Mouse (Mus musculus) liver, embryonic 15.5 days (tissue): Measurements from ENCODE around the gene Slc15a2. TPM values are rescaled to one million over a fixed set of nuclear protein-coding genes. Genes with fewer than 3 reads are reported as not detected.

Source experiments
- ATAC-seq: fragments of 200-750 bp; cut with Nextera tagmentation; 2 replicates; pipeline ENCODE4 v1.8.0; 2017; ENCODE audit warnings: moderate number of reproducible peaks, mild to moderate bottlenecking, moderate library complexity; ENCODE audit not compliant: insufficient read depth
- H3K27ac ChIP-seq: fragments of 300-500 bp; sonication (generic); replicated peaks from 2 replicates; pipeline ENCODE4 v1.5.1; 2015; ENCODE audit warnings: mild to moderate bottlenecking, inconsistent platforms
- H3K27me3 ChIP-seq: fragments of 300-500 bp; sonication (generic); 2 replicates; pipeline ENCODE4 v1.6.1; 2015; ENCODE audit warnings: mild to moderate bottlenecking, inconsistent platforms
- H3K36me3 ChIP-seq: fragments of 300-500 bp; sonication (generic); replicated peaks from 2 replicates; pipeline ENCODE4 v1.6.1; 2015; ENCODE audit warnings: moderate library complexity, mild to moderate bottlenecking, inconsistent platforms
- H3K4me1 ChIP-seq: fragments of 300-500 bp; sonication (generic); replicated peaks from 2 replicates; pipeline ENCODE4 v1.6.1; 2015; ENCODE audit warnings: inconsistent platforms
- H3K4me2 ChIP-seq: fragments of 300-500 bp; sonication (generic); 2 replicates; pipeline ENCODE4 v1.6.1; 2015; ENCODE audit warnings: moderate library complexity, mild to moderate bottlenecking, inconsistent platforms
- H3K4me3 ChIP-seq: fragments of 300-500 bp; sonication (generic); replicated peaks from 2 replicates; pipeline ENCODE4 v1.5.1; 2015; ENCODE audit warnings: mild to moderate bottlenecking, inconsistent platforms
- H3K9ac ChIP-seq: fragments of 300-500 bp; sonication (generic); 2 replicates; pipeline ENCODE4 v1.6.1; 2015; ENCODE audit warnings: moderate library complexity, mild to moderate bottlenecking, inconsistent platforms
- H3K9me3 ChIP-seq: fragments of 300-500 bp; sonication (generic); replicated peaks from 2 replicates; pipeline ENCODE4 v1.6.1; 2016; ENCODE audit warnings: inconsistent platforms
- WGBS: fragments of 180-500 bp; shearing (Covaris S2); methylation state at CpG from one replicate; pipeline ENCODE4 v1.1.7; 2015; ENCODE audit warnings: mixed read lengths; ENCODE audit not compliant: insufficient replicate concordance; 5-methylcytosine and 5-hydroxymethylcytosine counted together
- polyA plus RNA-seq: library from polyadenylated mRNA; unstranded; fragments of >200 nt; fragmentation: Nextera tagmentation; extraction: Ambion mirVana; gene quantifications from 2 replicates; pipeline ENCODE4 v1.2.1, GENCODE M21; 2015

Gene Slc15a2
- polyA plus RNA-seq, 1 experiment from 2014 or later: 1.7 TPM

GRCm38 (mm10) chr16:36720194-36721055 lies 64.3 kb downstream of the Slc15a2 start:
- H3K4me1 ChIP-seq: no peaks in the 10 kb centered on the region
- H3K9ac ChIP-seq: no peak overlapping the region
- H3K9me3 ChIP-seq: no peaks in the 10 kb centered on the region
- no peak overlapping the region for H3K4me2 ChIP-seq
- H3K27ac ChIP-seq: no peak overlapping the region
- WGBS: 17% methylated on average over 13 of the region's 13 CpGs
- ATAC-seq: no peak
- no peaks in the 10 kb centered on the region for H3K36me3 ChIP-seq
- H3K4me3 ChIP-seq: no peak overlapping the region
- H3K27me3 ChIP-seq: peaks cover 11% of the 10 kb centered on the region; the same call in 1 of the 2 replicates

DNA sequence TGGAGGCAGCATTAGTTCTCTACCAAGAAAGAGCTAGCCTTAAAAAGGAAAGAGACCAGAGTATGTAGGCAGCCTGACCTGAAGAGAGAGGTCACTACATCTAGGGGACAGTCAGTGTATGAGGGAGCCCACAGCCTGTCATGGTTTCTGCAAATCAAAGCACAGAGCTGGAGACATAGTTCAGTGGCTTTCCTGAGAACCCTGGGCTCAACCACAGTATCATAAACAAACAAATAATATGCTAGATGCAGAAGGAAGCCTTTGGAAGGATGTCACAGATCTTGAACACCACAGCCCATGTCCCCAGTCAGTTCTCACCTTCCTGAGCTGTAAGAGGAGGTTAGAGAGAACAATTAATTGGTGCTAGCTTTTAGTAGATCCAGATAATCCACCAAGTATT lies 66.1 kb downstream of the Slc15a2 start:
- Histone ChIP-seq H3K27me3 (peaks cover 11% of the 10 kb centered on the region; the same call in 1 of the 2 replicates), H3K4me2 (no peak overlapping the region), H3K9me3 (no peaks in the 10 kb centered on the region), H3K27ac (no peak overlapping the region), H3K4me3 (no peak overlapping the region), H3K36me3 (no peaks in the 10 kb centered on the region), H3K9ac (no peak overlapping the region), H3K4me1 (no peaks in the 10 kb centered on the region)
- ATAC-seq: no peak

GRCm38 (mm10) chr16:36717481-36717880 lies 67.3 kb downstream of the Slc15a2 start:
- Histone ChIP-seq H3K27ac (no peak overlapping the region), H3K27me3 (peaks cover 11% of the 10 kb centered on the region; the same call in 1 of the 2 replicates), H3K4me3 (no peak overlapping the region), H3K9me3 (no peaks in the 10 kb centered on the region), H3K36me3 (no peaks in the 10 kb centered on the region), H3K4me2 (no peak overlapping the region), H3K9ac (no peak overlapping the region), H3K4me1 (no peaks in the 10 kb centered on the region)
- 33% methylated on average over 4 of the region's 4 CpGs for WGBS
- no peak for ATAC-seq

GRCm38 (mm10) chr16:36711760-36712159 lies 73.0 kb downstream of the Slc15a2 start:
- no peaks in the 10 kb centered on the region for H3K4me1 ChIP-seq
- 49% methylated on average over 12 of the region's 12 CpGs for WGBS
- no peak overlapping the region for H3K4me2 ChIP-seq
- H3K9ac ChIP-seq: no peak overlapping the region
- H3K36me3 ChIP-seq: no peaks in the 10 kb centered on the region
- H3K27ac ChIP-seq: no peak overlapping the region
- no peaks in the 10 kb centered on the region for H3K27me3 ChIP-seq
- H3K9me3 ChIP-seq: no peaks in the 10 kb centered on the region
- no peak overlapping the region for H3K4me3 ChIP-seq
- ATAC-seq: no peak

- WGBS: 61% methylated on average over 2 of the region's 2 CpGs
- no peak overlapping the region for H3K9ac ChIP-seq
- no peaks in the 10 kb centered on the region for H3K27me3 ChIP-seq
- H3K4me1 ChIP-seq: no peaks in the 10 kb centered on the region
- no peaks in the 10 kb centered on the region for H3K9me3 ChIP-seq
- no peak for ATAC-seq
- no peak overlapping the region for H3K4me2 ChIP-seq
- no peak overlapping the region for H3K4me3 ChIP-seq
- H3K36me3 ChIP-seq: no peaks in the 10 kb centered on the region
- no peak overlapping the region for H3K27ac ChIP-seq
Measured at GRCm38 (mm10) chr16:36710794-36711193, 74.0 kb downstream of the Slc15a2 start.

DNA sequence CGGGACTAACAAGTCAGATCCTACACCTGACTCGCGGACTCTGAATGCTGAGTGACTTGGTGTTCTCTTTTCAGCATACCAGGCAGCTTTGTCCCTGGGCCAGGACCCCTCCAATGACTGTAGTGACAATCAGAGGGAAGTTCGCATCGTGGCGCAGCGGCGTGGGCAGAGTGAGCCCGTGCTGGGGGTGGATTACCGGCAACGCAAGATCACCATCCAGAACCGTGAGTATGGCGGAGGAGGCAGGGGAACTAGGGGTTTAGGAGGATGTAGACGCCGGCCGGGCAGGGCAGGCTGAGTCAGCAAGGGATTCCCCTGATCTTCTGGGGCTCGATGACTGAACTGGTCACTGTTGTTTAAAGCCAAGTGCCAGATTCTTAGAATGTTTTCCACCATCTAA lies 75.4 kb downstream of the Slc15a2 start:
- Histone ChIP-seq H3K27me3 (no peaks in the 10 kb centered on the region), H3K27ac (no peak overlapping the region), H3K9ac (no peak overlapping the region), H3K4me1 (no peaks in the 10 kb centered on the region), H3K36me3 (no peaks in the 10 kb centered on the region), H3K9me3 (no peaks in the 10 kb centered on the region), H3K4me3 (no peak overlapping the region), H3K4me2 (no peak overlapping the region)
- WGBS: 67% methylated on average over 17 of the region's 17 CpGs
- no peak for ATAC-seq

- no peaks in the 10 kb centered on the region for H3K4me1 ChIP-seq
Measured at GRCm38 (mm10) chr16:36708751-36709150, 76.0 kb downstream of the Slc15a2 start.

DNA sequence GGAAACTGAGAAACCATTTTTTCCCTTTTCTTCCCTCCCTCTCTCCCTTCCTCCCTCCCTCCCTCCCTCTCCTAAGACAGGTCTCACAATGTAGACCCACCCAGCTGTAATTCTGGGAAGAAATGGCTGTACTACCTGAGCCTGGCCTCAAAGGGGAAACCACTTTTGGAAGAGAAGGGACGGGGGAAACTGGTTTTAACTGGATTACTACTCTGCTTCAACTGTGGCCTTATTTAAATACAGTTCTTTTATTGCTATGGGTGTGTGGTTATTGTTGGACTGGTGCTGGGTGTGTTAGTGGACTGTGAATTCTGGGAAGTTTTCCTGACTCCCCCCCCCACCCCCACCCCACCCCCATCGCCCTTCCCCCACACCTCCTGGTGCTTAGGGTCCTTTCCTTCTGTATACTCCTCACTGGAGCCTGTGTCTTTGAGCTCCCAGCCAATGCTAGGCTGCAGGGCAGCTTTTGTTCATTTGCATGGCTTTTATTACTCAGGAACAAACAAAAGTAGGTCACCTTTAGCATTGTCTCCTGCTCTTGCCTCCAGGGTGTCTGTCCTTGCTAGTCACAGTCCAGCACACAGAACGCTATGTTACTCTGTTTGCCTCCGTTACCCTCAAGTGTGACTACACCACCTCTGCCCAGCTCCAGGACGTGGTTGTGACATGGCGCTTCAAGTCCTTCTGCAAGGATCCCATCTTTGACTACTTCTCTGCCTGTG lies 76.9 kb downstream of the Slc15a2 start:
- WGBS: 49% methylated on average over 6 of the region's 6 CpGs
- no peak overlapping the region for H3K27ac ChIP-seq
- H3K27me3 ChIP-seq: no peaks in the 10 kb centered on the region
- no peaks in the 10 kb centered on the region for H3K36me3 ChIP-seq
- H3K4me2 ChIP-seq: no peak overlapping the region
- no peak overlapping the region for H3K4me3 ChIP-seq
- no peak for ATAC-seq
- H3K9me3 ChIP-seq: no peaks in the 10 kb centered on the region
- no peaks in the 10 kb centered on the region for H3K4me1 ChIP-seq
- no peak overlapping the region for H3K9ac ChIP-seq

More at GRCm38 (mm10) chr16:36708751-36709150, 76.0 kb downstream of the Slc15a2 start:
- WGBS: 34% methylated on average over 7 of the region's 7 CpGs
- Histone ChIP-seq H3K27ac (no peak overlapping the region), H3K4me3 (no peak overlapping the region), H3K36me3 (no peaks in the 10 kb centered on the region), H3K9ac (no peak overlapping the region), H3K9me3 (no peaks in the 10 kb centered on the region), H3K4me2 (no peak overlapping the region), H3K27me3 (no peaks in the 10 kb centered on the region)
- no peak for ATAC-seq

DNA sequence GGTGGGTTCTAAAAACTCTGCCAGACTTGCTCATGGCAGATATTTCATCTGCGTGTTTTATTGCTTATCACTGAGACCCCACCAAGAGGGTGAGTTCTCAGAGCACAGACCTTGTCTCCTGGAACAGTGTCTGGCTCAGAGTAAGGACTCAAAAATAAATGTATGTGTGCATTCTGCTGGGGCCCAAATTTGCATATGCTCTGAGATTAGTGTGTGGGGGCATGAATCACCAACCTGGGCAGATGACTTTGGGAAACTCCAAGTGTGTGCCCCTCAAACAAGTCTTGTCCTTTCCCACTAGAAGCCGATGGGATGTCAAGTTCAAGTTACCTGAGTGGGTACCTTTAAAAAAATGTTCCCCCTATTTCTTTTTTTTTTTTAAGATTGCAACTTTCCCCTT lies 84.3 kb downstream of the Slc15a2 start:
- no peak overlapping the region for H3K4me2 ChIP-seq
- no peaks in the 10 kb centered on the region for H3K36me3 ChIP-seq
- H3K27me3 ChIP-seq: peaks cover 2% of the 10 kb centered on the region; the same call in 1 of the 2 replicates
- no peaks in the 10 kb centered on the region for H3K4me1 ChIP-seq
- no peak overlapping the region for H3K9ac ChIP-seq
- no peak overlapping the region for H3K4me3 ChIP-seq
- ATAC-seq: no peak
- H3K9me3 ChIP-seq: no peaks in the 10 kb centered on the region
- H3K27ac ChIP-seq: no peak overlapping the region
- 63% methylated on average over 2 of the region's 2 CpGs for WGBS
